Mouse (Mus musculus) heart, adult 2 months (tissue): ENCODE measurements around the gene Bzw2.

Source experiments
- EP300 ChIP-seq: fragments of 200-500 bp; IDR thresholded peaks from 2 replicates; pipeline ENCODE4 v1.6.1; 2011; ENCODE audit warnings: low read depth, low read length, control low read depth; ENCODE audit not compliant: insufficient read depth
- POLR2A ChIP-seq: fragments of 200-500 bp; IDR thresholded peaks from 2 replicates; pipeline ENCODE4 v1.6.1; 2011; ENCODE audit warnings: mild to moderate bottlenecking, low read depth, low read length, control low read depth; ENCODE audit not compliant: insufficient read depth

DNA sequence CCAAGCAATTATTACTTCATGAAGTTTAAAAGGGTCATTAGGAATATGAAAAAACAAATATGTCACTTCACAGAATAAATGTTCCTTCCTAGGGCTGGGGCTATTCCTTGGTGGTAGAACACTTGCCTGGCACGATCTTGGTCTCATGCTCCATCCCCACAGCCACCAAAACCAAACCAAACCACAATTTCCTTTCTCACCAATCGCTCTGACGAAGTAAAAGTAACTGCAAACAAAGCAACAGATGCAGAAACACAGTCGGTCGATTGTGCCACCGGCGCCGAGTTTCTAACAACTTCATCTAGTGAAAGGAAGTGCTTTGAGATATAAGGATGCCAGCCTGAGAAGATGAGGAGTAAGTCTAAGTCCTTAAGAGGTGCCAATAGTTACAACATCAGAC lies 21.6 kb downstream of the Bzw2 start:
- TF ChIP-seq EP300 (no peak), POLR2A (no peak)
